Mouse (Mus musculus) urinary bladder, postnatal 14 days (tissue): Measurements from ENCODE around the gene Ptcd1.
"Not testable (repeated sequence)": the region's sequence is repeated elsewhere in the genome, so short reads cannot be mapped to it uniquely, and the experiment has no call there.

ENCODE experiments used
- DNase-seq: peaks from one replicate; pipeline ENCODE4 v3.0.0; 2021; ENCODE audit warnings: low spot score

Ptcd1 gene

GRCm38 (mm10) chr5:145164710-145165109 lies 2.2 kb downstream of the Ptcd1 start:
- DNase-seq = no peak

GRCm38 (mm10) chr5:145161361-145161760 lies 5.5 kb downstream of the Ptcd1 start:
- no peak for DNase-seq

- DNase-seq = no peak
Observed at GRCm38 (mm10) chr5:145152690-145153089, 14.2 kb downstream of the Ptcd1 start.

GRCm38 (mm10) chr5:145149294-145149693 lies 17.6 kb downstream of the Ptcd1 start:
- DNase-seq = no peak

GRCm38 (mm10) chr5:145147748-145148147 lies 19.2 kb downstream of the Ptcd1 start:
- no peak for DNase-seq

GRCm38 (mm10) chr5:145140611-145141010 lies 26.3 kb downstream of the Ptcd1 start:
- DNase-seq = no peak

GRCm38 (mm10) chr5:145139571-145140519 lies 27.1 kb downstream of the Ptcd1 start, which contains the start of the genes Pdap1 and Bud31:
Pdap1 (minus strand) TSS chr5:145140238.
Bud31 (plus strand) TSS chr5:145140362.
- DNase-seq = peak; percentile 95

- DNase-seq = no peak
Observed at GRCm38 (mm10) chr5:145138836-145139235, 28.1 kb downstream of the Ptcd1 start.

- DNase-seq = not testable (repeated sequence)
Observed at GRCm38 (mm10) chr5:145133275-145133674, 33.6 kb downstream of the Ptcd1 start.

GRCm38 (mm10) chr5:145130995-145131394 lies 35.9 kb downstream of the Ptcd1 start:
- DNase-seq = no peak

- DNase-seq = no peak
Observed at GRCm38 (mm10) chr5:145130191-145130590, 36.7 kb downstream of the Ptcd1 start.

- DNase-seq = not testable (repeated sequence)
Observed at GRCm38 (mm10) chr5:145129773-145130172, 37.1 kb downstream of the Ptcd1 start.

GRCm38 (mm10) chr5:145129124-145129523 lies 37.8 kb downstream of the Ptcd1 start:
- DNase-seq = peak; percentile 39

GRCm38 (mm10) chr5:145126580-145126979 lies 40.3 kb downstream of the Ptcd1 start:
- no peak for DNase-seq

- DNase-seq = no peak
Observed at GRCm38 (mm10) chr5:145123396-145123795, 43.5 kb downstream of the Ptcd1 start.

GRCm38 (mm10) chr5:145120921-145121320 lies 46.0 kb downstream of the Ptcd1 start:
- no peak for DNase-seq

- DNase-seq = no peak
Observed at GRCm38 (mm10) chr5:145119385-145119784, 47.5 kb downstream of the Ptcd1 start.

- no peak for DNase-seq
Observed at GRCm38 (mm10) chr5:145118461-145118860, 48.4 kb downstream of the Ptcd1 start.

- no peak for DNase-seq
Observed at GRCm38 (mm10) chr5:145118005-145118404, 48.9 kb downstream of the Ptcd1 start.

- DNase-seq = peak; percentile 84
Observed at GRCm38 (mm10) chr5:145116916-145117315, 50.0 kb downstream of the Ptcd1 start.

GRCm38 (mm10) chr5:145116316-145116715 lies 50.6 kb downstream of the Ptcd1 start:
- peak; percentile 80 for DNase-seq

- DNase-seq = no peak
Observed at GRCm38 (mm10) chr5:145115736-145116135, 51.2 kb downstream of the Ptcd1 start.
